Mouse (Mus musculus) olfactory bulb, adult 2 months (tissue): ENCODE measurements around the gene Slc25a42. TPM values are rescaled to one million over a fixed set of nuclear protein-coding genes. Genes with fewer than 3 reads are reported as not detected.

ENCODE experiments used
- H3K27ac ChIP-seq: fragments of 200-500 bp; 2 replicates; pipeline ENCODE4 v1.5.1; 2012; ENCODE audit warnings: low read depth, low read length; ENCODE audit not compliant: insufficient read depth
- H3K4me1 ChIP-seq: fragments of 200-500 bp; 2 replicates; pipeline ENCODE4 v1.6.1; 2012; ENCODE audit warnings: low read length; ENCODE audit not compliant: control insufficient read depth, insufficient read depth
- H3K4me3 ChIP-seq: fragments of 200-500 bp; 2 replicates; pipeline ENCODE4 v1.5.1; 2012; ENCODE audit warnings: mild to moderate bottlenecking, low read depth, low read length, moderate library complexity; ENCODE audit not compliant: insufficient read depth
- CTCF ChIP-seq: fragments of 200-500 bp; IDR thresholded peaks from 2 replicates; pipeline ENCODE4 v1.5.1; 2012; ENCODE audit warnings: low read depth, mild to moderate bottlenecking, low read length, moderate library complexity; ENCODE audit not compliant: insufficient read depth
- POLR2A ChIP-seq: fragments of 200-500 bp; IDR thresholded peaks from 2 replicates; pipeline ENCODE4 v1.6.1; 2012; ENCODE audit warnings: mild to moderate bottlenecking, low read depth, low read length, moderate library complexity; ENCODE audit not compliant: insufficient read depth
- WGBS: fragments of 180-500 bp; shearing (Covaris S2); methylation state at CpG from one replicate; pipeline ENCODE4 v1.1.7; 2018; 5-methylcytosine and 5-hydroxymethylcytosine counted together
- polyA plus RNA-seq: library from polyadenylated mRNA; stranded (reverse); fragments of >200 nt; gene quantifications from 2 replicates; pipeline ENCODE4 v1.2.4, GENCODE M21; 2012; ENCODE audit warnings: low replicate concordance; ENCODE audit not compliant: missing spikeins, insufficient read depth, insufficient read length

The Slc25a42 gene
- polyA plus RNA-seq, 1 experiment: not detected

DNA sequence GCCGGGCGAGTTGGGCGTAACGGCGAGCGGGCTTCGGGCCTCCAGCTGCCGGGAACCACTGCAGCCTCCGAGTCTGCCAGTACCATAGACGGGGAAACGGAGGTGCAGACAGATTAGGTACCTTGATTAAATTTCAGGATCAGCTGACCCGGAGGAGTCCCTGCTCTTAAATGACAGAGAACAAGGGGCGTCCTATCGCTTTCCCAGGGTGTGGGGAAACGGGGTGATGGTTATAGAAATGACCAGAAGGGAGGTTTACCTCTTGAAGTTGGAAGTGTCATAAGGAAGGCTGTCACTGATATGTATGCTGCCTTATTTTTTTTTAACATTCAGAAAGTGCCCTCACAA is 22.6 kb upstream of the Slc25a42 start:
- WGBS: under 1% methylated on average over 15 of the region's 15 CpGs
- H3K4me3 ChIP-seq: peak overlapping the region; percentile 56
- TF ChIP-seq POLR2A: no peak
- TF ChIP-seq CTCF: no peak
- no peaks in the 10 kb centered on the region for H3K4me1 ChIP-seq
- H3K27ac ChIP-seq: 0 out of 2 replicates have a peak overlapping the region, but pooled peaks have one; percentile 8

DNA sequence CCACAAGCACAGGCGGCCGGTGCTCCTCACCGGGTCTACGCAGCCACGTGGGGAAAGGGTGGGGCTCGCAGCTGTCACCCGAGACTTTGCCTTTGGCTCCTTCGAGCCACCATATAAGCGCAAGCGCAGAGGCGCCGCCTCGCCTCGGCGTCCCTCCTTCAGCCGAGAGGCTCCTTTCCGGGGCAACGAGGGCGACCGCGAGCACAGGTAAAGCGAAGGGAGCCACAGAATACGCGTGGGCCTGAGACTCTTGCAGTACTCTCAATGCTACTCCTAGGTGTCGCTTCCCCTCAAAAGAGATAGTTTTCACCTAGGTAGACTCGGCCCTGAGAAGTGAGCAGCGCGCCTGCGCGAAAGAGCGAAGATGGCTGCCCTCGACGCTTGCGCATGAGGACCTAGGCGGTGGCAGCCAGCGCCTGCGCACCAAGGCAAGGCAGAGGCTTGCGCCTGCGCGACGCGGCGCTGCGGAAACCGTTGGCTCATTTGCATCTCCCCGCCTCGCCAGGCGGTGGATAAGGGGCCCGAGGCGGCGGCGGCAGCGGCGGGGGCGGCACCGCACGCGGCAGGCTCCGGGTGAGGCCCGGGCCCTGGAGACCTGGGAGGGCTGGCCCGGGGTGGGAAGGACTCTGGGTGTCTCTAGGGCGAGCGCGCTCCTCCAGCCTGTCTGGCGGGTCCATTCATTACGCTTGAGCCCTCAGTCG is 22.1 kb upstream of the Slc25a42 start, which contains the start of the genes Sugp2 and Armc6:
Gene Sugp2, plus strand, starts transcription at position 147 of the 701 bp plus-strand sequence.
Gene Armc6, minus strand, starts transcription at position 387 of the 701 bp plus-strand sequence.
- H3K4me3 ChIP-seq: peak within 1 kb of the TSS; percentile 56
- no peaks in the 10 kb centered on the region for H3K4me1 ChIP-seq
- peak; percentile 74 for TF ChIP-seq POLR2A
- no peak for TF ChIP-seq CTCF
- H3K27ac ChIP-seq: peak within 1 kb of the TSS; percentile 97
- WGBS: under 1% methylated on average over 67 of the region's 67 CpGs

DNA sequence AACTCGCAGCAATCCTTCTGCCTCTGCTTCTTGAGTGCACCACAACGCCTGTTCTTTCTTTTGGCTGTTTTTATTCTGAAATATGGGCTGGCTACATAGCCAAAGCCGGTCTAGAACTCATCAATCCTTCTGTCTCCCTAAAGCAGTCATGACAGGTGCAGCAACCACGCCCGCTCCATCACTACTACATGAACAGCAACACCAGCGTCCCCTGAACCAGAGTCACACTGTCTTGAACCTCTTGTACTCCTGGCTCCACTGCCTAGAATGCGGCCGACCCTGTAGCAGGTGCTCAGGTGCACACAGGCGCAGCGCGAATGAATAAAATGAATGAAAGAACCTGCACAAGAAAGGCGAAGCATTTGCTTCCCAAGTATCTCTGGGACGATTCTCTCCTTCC is 21.5 kb upstream of the Slc25a42 start:
- no peak for TF ChIP-seq POLR2A
- no peak for TF ChIP-seq CTCF
- Histone ChIP-seq H3K4me3 (peak overlapping the region; percentile 56), H3K27ac (no peak overlapping the region), H3K4me1 (no peaks in the 10 kb centered on the region)
- 5% methylated on average over 13 of the region's 13 CpGs for WGBS

DNA sequence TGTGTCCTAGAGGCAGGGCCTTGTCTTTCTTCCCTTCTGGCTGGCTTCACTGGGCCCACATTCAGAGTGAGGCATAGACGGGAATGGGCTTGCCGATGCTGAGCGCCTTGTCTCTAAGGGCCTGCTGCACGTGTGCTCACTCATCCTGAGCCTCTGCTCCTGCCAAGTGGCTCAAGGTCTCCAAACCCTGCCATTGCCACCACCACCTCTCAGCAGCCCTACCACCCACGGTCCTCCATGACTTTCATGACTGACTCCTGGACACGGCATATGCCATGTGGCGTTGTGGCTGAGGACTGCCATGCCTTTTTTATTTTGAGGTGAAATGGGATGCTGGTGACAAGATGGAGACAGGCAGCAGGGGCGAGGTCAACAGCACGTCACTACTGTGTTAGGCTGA is 18.7 kb upstream of the Slc25a42 start:
- no peaks in the 10 kb centered on the region for H3K4me1 ChIP-seq
- H3K27ac ChIP-seq: no peak overlapping the region
- WGBS: 91% methylated on average over 9 of the region's 9 CpGs
- TF ChIP-seq CTCF (no peak), POLR2A (no peak)
- H3K4me3 ChIP-seq: no peak overlapping the region

DNA sequence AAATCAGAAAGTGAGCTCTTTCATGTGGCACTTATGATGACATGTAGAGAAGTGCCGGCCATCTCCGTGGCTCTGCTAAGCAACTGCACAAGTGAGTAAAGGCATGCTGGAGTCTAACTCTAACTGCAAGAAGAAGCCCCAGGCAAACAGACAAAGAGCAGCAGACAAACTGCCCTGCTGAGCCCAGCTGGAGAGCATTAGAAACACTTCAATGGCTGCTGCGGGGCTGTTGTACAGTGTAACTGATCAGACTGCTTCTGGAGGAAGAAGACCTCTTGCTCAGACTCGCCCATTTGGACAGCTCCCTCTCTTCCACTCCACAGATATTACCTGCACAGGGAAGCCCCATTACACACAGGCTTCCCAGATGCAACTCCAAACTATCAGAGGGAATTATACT is 15.9 kb upstream of the Slc25a42 start:
- WGBS: 32% methylated on average over 4 of the region's 4 CpGs
- TF ChIP-seq CTCF: no peak
- TF ChIP-seq POLR2A: no peak
- Histone ChIP-seq H3K4me3 (no peak overlapping the region), H3K27ac (no peak overlapping the region), H3K4me1 (no peaks in the 10 kb centered on the region)

DNA sequence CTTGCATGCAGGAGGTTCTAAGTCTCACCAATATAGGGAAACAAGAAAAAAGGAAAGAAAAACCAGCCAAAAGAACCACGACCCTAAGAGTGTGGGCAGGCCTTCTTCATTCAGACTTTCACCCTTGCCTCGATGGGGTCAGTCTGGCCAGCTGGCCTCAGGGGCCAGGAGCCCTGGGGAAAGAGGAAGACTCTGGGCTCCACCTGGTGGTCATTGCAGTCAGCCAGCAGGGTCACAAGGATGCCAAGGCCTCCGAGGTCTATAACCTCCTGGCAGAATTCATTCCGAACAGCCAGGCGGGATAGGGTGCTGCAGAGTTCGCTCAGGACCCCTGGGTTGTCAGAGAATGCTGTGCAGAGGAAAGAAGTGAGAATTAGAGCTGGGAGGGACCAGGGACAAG is 11.2 kb upstream of the Slc25a42 start:
- H3K4me1 ChIP-seq: peaks cover 12% of the 10 kb centered on the region; the same call in 1 of the 2 replicates
- peak; percentile 40; the same call in 1 of the 2 replicates for TF ChIP-seq CTCF
- no peak for TF ChIP-seq POLR2A
- no peak overlapping the region for H3K27ac ChIP-seq
- no peak overlapping the region for H3K4me3 ChIP-seq
- WGBS: 40% methylated on average over 6 of the region's 6 CpGs

DNA sequence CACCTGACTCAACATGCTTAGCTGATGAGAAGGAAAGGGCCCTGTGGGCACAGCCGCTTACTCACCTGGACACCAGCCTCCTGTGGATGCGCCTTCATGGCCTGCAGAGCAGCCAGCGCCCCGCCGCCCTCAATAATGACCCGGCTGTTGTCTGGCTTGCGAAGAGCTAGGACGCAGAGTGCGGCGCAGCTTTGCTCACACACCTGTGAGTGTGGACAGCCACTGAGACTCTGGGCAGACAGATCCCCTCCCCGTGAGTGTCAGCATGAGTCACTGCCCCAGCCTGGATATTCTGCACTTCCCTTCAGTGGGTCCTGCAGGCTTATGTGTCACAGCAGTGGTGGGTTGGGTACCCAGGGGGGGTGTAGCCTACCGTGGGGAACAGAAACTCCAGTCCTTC is 9.9 kb upstream of the Slc25a42 start:
- Histone ChIP-seq H3K4me1 (peaks cover 12% of the 10 kb centered on the region; the same call in 1 of the 2 replicates), H3K27ac (no peak overlapping the region), H3K4me3 (no peak overlapping the region)
- TF ChIP-seq POLR2A: no peak
- TF ChIP-seq CTCF: no peak
- 80% methylated on average over 12 of the region's 12 CpGs for WGBS

DNA sequence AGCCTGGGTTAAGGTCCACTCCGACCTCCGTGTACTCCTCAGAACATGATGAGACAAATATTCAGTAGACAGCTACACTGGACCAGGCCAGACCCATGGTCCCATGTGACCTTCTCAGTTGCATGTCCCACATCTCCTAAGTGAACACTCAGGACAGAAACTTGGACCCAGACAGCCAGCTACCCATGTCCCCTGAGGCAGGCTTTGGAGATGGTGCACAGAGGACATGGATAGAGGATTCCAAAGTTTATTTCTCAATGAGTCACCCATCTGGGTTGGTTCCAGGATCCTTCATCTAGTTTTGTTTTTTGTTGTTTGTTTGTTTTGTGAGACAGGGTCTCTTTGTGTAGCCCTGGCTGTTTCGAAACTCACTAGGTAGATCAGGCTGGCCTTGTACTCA is 8.8 kb upstream of the Slc25a42 start:
- Histone ChIP-seq H3K27ac (no peak overlapping the region), H3K4me3 (no peak overlapping the region), H3K4me1 (peaks cover 15% of the 10 kb centered on the region)
- TF ChIP-seq POLR2A (no peak), CTCF (no peak)
- WGBS: 89% methylated on average over 3 of the region's 3 CpGs

DNA sequence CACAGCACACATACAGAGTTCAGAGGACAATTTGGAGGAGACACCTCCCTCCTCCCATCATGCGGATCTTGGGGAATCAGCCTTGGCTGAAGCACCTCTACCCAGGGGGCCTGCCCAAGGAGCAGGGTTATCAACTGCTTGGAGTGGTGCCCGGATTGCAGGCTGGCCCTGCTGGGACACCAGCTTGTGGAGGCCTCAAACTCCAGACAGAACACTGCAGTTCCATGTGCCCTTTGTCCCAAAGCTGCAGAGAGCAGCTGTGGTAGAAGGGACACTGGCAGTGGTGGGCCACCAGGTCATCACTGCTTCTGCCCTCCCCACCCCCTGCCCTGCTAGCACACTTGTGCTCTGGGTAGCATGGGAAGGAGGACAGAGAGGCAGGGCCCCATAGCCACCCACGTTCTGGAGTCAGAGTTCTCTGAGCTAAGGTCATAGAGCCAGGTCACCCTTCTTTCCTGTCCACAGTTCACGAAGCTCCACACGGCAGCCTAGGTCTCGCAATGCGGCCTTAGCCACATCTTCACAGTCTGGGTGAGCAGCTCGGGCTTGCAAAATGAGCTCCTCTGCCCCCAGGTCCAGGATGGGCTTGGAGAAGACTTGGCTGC is 8.2 kb upstream of the Slc25a42 start:
- WGBS: 73% methylated on average over 8 of the region's 8 CpGs
- peaks cover 15% of the 10 kb centered on the region for H3K4me1 ChIP-seq
- no peak overlapping the region for H3K4me3 ChIP-seq
- H3K27ac ChIP-seq: no peak overlapping the region
- TF ChIP-seq CTCF (no peak), POLR2A (no peak)
